Mouse (Mus musculus) forebrain, embryonic 12.5 days (tissue): Measurements from ENCODE around the gene 4930402F06Rik. TPM values are rescaled to one million over a fixed set of nuclear protein-coding genes. Genes with fewer than 3 reads are reported as not detected.

ENCODE experiments used
- ATAC-seq: fragments of 200-750 bp; cut with Nextera tagmentation; 2 replicates; pipeline ENCODE4 v1.8.0; 2017; ENCODE audit warnings: moderate TSS enrichment; ENCODE audit not compliant: low FRiP score
- H3K27ac ChIP-seq: fragments of 300-500 bp; sonication (generic); 2 replicates; pipeline ENCODE4 v1.5.1; 2016; ENCODE audit warnings: mild to moderate bottlenecking
- H3K27me3 ChIP-seq: fragments of 300-500 bp; sonication (generic); 2 replicates; pipeline ENCODE4 v1.6.1; 2016; ENCODE audit warnings: mild to moderate bottlenecking
- H3K36me3 ChIP-seq: fragments of 300-500 bp; sonication (generic); replicated peaks from 2 replicates; pipeline ENCODE4 v1.6.1; 2016; ENCODE audit warnings: mild to moderate bottlenecking
- H3K4me1 ChIP-seq: fragments of 300-500 bp; sonication (generic); 2 replicates; pipeline ENCODE4 v1.6.1; 2016
- H3K4me2 ChIP-seq: fragments of 300-500 bp; sonication (generic); 2 replicates; pipeline ENCODE4 v1.6.1; 2016; ENCODE audit warnings: mild to moderate bottlenecking, moderate library complexity
- H3K4me3 ChIP-seq: fragments of 300-500 bp; sonication (generic); replicated peaks from 2 replicates; pipeline ENCODE4 v1.5.1; 2016; ENCODE audit warnings: mild to moderate bottlenecking
- H3K9ac ChIP-seq: fragments of 300-500 bp; sonication (generic); 2 replicates; pipeline ENCODE4 v1.6.1; 2016; ENCODE audit warnings: mild to moderate bottlenecking
- H3K9me3 ChIP-seq: fragments of 300-500 bp; sonication (generic); 2 replicates; pipeline ENCODE4 v1.6.1; 2016
- WGBS: fragments of 180-500 bp; shearing (Covaris S2); methylation state at CpG from one replicate; pipeline ENCODE4 v1.1.7; 2016; 5-methylcytosine and 5-hydroxymethylcytosine counted together
- polyA plus RNA-seq: library from polyadenylated mRNA; unstranded; fragments of >200 nt; fragmentation: Nextera tagmentation; extraction: Ambion mirVana; gene quantifications from 2 replicates; pipeline ENCODE4 v1.2.1, GENCODE M21; 2016

Gene 4930402F06Rik
- not detected in 2 replicates for polyA plus RNA-seq

DNA sequence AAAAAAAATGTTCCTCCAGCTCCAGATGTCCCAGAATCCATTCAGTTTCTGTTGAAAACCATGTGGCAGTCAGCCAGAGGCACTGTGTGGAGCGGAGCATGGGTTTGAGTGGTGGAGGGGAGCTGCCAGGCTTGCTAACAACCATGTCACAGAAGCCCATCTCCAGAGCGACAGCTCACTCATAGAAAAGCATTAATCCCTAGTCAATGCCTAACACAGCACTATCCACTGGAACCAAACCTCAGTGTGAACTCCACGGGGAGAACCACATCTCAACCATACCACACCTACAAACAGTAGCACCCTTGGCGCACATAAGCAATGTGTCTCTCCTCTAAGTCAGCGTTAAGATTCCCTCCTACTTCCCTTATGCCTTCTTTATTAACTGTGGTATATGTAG, at the start of gene 4930402F06Rik:
Gene 4930402F06Rik (minus strand): TSS at position 80 of the 400 bp plus-strand sequence.
- Histone ChIP-seq H3K27me3 (no peaks in the 10 kb centered on the region), H3K27ac (no peak within 1 kb of the TSS), H3K36me3 (no peaks in the 10 kb centered on the region), H3K4me1 (no peaks in the 10 kb centered on the region), H3K9ac (no peak within 1 kb of the TSS), H3K4me3 (no peak within 1 kb of the TSS), H3K4me2 (no peak within 1 kb of the TSS), H3K9me3 (no peaks in the 10 kb centered on the region)
- WGBS = 67% methylated on average over 5 of the region's 5 CpGs
- no peak for ATAC-seq

DNA sequence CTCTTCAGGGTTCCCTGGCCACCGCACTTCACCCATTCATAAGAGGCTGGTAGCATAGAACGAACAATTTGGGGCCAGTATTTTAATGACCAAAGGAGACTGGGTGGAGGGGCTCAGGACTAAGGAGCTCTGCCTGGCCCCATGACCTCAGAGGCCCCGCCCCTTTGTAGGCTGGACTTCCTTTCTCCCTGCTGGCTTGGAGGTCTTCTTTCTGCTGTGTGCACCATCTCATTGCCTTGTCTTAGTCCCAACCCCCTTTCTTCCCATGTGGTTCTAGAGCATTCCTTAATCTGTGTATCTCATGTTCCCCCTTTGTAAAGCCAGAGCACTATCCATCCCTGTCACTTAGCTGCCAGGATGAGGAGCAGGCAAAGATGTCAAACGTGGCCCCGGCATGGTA, 49.3 kb upstream of the 4930402F06Rik start:
- Histone ChIP-seq H3K9ac (no peak overlapping the region), H3K27ac (no peak overlapping the region), H3K4me1 (peaks cover 6% of the 10 kb centered on the region), H3K4me2 (no peak overlapping the region), H3K9me3 (no peaks in the 10 kb centered on the region), H3K4me3 (no peak overlapping the region), H3K36me3 (no peaks in the 10 kb centered on the region), H3K27me3 (no peaks in the 10 kb centered on the region)
- WGBS = 81% methylated on average over 5 of the region's 5 CpGs
- ATAC-seq = no peak

DNA sequence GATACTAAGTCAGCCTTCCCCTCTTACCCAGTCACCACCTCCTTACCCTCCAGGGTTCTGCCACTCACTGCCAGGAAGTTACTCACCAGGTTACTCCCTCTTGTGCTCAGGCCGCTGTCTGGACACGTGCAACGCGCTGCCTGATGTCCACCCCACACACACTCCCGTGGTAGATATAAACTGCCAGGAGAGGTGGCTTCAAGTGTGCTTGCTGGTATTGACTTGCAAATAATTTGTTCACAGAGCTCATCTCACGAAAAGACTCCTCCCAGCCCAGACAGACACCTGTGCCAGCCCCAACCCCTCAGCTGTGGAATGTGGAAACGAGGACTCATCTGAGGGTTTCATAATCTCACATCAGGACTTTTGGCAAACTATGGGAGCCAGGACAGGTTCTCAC, 48.6 kb upstream of the 4930402F06Rik start:
- H3K4me2 ChIP-seq = no peak overlapping the region
- ATAC-seq = no peak
- 88% methylated on average over 7 of the region's 7 CpGs for WGBS

DNA sequence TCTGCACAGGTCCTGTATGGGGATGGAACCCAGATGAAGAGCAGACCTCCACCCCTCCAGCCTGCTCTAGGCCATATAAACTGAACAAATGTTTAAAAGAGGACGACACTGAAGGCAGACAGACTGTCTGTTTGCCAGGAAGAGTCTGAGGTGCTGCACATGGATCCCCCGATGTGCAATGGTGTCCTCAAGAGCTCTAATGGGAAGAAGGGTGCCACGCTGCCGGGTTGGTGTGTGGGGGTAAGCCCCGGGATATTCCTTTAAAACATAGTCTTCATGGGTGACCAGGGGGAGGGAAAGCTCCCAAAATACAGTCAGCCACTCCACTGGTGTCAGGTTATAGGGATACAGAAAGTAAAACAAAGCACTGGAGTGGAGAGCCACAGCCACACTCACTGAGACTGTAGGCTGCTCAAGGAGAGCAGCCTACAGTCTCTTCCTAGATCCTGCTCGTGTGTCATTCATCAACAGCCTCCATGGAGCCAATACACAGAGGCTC, 47.8 kb upstream of the 4930402F06Rik start:
- Histone ChIP-seq H3K4me2 (no peak overlapping the region), H3K4me1 (peaks cover 6% of the 10 kb centered on the region), H3K36me3 (no peaks in the 10 kb centered on the region), H3K27me3 (no peaks in the 10 kb centered on the region), H3K27ac (no peak overlapping the region), H3K9ac (no peak overlapping the region), H3K4me3 (no peak overlapping the region), H3K9me3 (no peaks in the 10 kb centered on the region)
- no peak for ATAC-seq
- WGBS = 80% methylated on average over 6 of the region's 6 CpGs

More for the DNA sequence above, 48.6 kb upstream of the 4930402F06Rik start:
- peaks cover 6% of the 10 kb centered on the region for H3K4me1 ChIP-seq
- H3K9ac ChIP-seq = no peak overlapping the region
- H3K36me3 ChIP-seq = no peaks in the 10 kb centered on the region
- no peaks in the 10 kb centered on the region for H3K27me3 ChIP-seq
- H3K27ac ChIP-seq = no peak overlapping the region
- no peaks in the 10 kb centered on the region for H3K9me3 ChIP-seq
- H3K4me3 ChIP-seq = no peak overlapping the region

DNA sequence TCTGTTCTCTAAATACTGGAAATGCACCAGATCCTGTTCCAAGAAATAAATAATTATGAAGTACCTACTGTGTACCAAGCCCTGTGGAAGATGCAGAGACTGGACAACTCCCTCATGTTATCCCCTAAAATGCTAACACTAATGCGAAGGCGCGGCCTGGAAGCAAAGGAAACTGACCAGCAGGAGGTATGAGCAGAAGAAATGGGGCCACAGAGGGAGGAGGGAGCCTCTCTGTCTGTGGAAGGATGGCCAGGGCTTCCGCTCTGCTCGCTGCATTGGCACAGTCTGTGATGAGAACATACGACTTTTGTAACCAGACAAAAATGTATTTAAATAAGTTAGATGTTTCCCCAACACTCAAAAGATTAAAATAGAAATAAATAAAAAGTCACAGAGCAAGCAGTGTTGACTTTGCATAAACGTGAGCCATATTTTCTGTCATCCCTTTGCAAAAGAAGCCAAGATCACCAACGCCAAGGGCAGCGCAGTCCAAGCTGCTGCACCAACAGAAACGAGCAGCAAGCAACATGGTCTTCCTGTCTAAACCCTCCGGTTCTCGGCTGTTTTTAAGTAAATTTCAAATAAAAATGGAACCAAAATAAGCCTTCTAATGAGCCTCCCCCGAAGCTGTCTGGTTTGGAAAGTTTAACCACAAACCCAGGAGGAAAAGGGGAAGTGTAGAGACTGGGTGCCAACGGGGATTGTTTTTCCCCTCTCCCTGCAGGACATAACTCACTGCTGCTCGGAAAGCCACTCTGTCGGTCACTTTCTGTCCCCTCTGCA, 47.2 kb upstream of the 4930402F06Rik start:
- H3K9me3 ChIP-seq = no peaks in the 10 kb centered on the region
- H3K36me3 ChIP-seq = no peaks in the 10 kb centered on the region
- H3K4me1 ChIP-seq = peaks cover 6% of the 10 kb centered on the region
- H3K27me3 ChIP-seq = no peaks in the 10 kb centered on the region
- no peak overlapping the region for H3K4me3 ChIP-seq
- ATAC-seq = no peak
- no peak overlapping the region for H3K27ac ChIP-seq
- 75% methylated on average over 16 of the region's 16 CpGs for WGBS
- no peak overlapping the region for H3K9ac ChIP-seq
- no peak overlapping the region for H3K4me2 ChIP-seq

DNA sequence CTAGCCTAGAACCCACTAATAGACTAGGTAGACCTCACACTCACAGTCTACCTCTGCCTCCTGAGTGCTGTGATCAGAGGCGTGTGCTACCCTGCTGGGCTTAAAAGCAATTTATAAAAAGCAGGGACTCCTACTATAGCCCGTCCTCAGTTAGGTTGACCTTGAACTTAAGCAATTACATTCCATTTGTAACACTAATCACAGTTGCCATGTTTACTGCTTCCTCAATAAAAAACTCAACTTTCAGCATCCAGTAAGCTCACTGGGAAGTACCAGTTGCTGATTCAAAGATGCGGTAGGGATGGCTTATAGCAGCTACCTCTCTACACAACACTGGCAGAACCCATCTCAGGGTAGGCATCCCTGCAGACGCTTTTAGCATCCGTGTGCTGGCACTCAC, 46.4 kb upstream of the 4930402F06Rik start:
- no peak overlapping the region for H3K4me3 ChIP-seq
- H3K36me3 ChIP-seq = no peaks in the 10 kb centered on the region
- H3K9ac ChIP-seq = no peak overlapping the region
- no peaks in the 10 kb centered on the region for H3K27me3 ChIP-seq
- no peaks in the 10 kb centered on the region for H3K9me3 ChIP-seq
- ATAC-seq = no peak
- WGBS = 79% methylated on average over 5 of the region's 5 CpGs
- peaks cover 2% of the 10 kb centered on the region for H3K4me1 ChIP-seq
- no peak overlapping the region for H3K4me2 ChIP-seq
- no peak overlapping the region for H3K27ac ChIP-seq

DNA sequence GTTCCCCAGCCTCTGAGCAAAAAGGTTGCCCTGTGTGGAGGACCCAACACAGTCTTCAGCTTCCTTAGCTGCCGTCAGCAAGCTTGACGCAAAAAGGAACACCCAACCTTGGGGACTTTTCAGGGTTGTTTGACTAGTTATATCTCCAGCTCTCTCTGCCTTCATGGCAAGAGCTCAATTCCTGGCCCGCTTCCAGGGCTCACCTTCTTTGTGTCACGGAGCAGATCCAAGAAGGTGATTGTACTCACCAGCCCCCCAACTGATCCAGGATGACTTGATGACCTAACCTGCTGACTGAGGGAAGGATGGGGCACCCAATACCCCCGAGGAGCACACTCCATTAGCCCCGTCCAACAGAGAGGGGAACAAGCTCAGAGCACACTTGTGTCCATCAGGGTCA, 45.1 kb upstream of the 4930402F06Rik start:
- H3K27me3 ChIP-seq = no peaks in the 10 kb centered on the region
- 89% methylated on average over 6 of the region's 6 CpGs for WGBS
- no peak overlapping the region for H3K4me3 ChIP-seq
- H3K4me2 ChIP-seq = no peak overlapping the region
- no peaks in the 10 kb centered on the region for H3K9me3 ChIP-seq
- ATAC-seq = no peak
- H3K27ac ChIP-seq = no peak overlapping the region
- H3K4me1 ChIP-seq = no peaks in the 10 kb centered on the region; the same call in 1 of the 2 replicates
- no peak overlapping the region for H3K9ac ChIP-seq
- H3K36me3 ChIP-seq = no peaks in the 10 kb centered on the region

DNA sequence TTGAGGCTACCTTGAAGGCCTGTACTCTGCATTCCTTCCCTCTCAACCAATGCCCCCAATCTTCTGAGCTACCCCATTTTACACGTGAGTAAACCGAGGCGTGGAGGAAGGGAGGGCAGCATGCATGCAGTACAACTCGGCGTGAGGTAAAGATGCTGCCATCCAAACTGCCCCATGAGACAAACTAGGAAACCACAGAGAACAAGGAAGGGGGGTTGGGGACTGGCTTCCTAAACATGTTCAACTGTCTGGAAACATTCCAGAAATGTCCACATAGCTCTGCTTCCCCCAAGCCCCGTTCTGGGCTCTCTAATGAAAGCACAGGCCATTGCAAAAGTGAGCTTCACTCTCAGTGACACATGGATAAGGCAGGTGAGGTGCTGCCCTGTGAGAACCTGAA, 44.4 kb upstream of the 4930402F06Rik start:
- H3K9ac ChIP-seq = no peak overlapping the region
- H3K4me1 ChIP-seq = no peaks in the 10 kb centered on the region; the same call in 1 of the 2 replicates
- H3K4me3 ChIP-seq = no peak overlapping the region
- WGBS = 85% methylated on average over 6 of the region's 6 CpGs
- H3K9me3 ChIP-seq = no peaks in the 10 kb centered on the region
- no peak overlapping the region for H3K27ac ChIP-seq
- H3K27me3 ChIP-seq = no peaks in the 10 kb centered on the region
- ATAC-seq = no peak
- no peaks in the 10 kb centered on the region for H3K36me3 ChIP-seq
- no peak overlapping the region for H3K4me2 ChIP-seq

DNA sequence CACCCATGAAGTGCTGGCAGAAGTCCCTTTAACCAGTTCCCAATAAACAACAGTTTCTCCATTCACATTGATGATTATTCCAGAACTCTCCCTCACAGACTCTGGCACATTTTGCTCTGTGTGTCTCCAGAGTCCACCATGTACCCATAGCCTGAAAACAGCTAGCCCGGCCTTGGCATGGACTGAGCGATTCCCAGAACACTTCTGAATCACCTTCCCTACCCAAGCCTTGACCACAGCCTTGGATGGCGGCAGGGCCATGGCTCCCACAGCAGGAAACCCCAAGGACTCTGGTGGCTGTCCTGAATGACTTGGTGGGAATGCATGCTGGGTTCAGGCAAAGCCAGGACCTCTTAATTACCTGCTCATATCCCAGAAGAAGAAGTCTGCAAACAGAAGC, 43.5 kb upstream of the 4930402F06Rik start:
- Histone ChIP-seq H3K4me3 (no peak overlapping the region), H3K27ac (no peak overlapping the region), H3K4me2 (no peak overlapping the region), H3K9me3 (no peaks in the 10 kb centered on the region), H3K36me3 (no peaks in the 10 kb centered on the region), H3K9ac (no peak overlapping the region), H3K4me1 (no peaks in the 10 kb centered on the region; the same call in 1 of the 2 replicates), H3K27me3 (no peaks in the 10 kb centered on the region)
- 87% methylated on average over 3 of the region's 3 CpGs for WGBS
- ATAC-seq = no peak

DNA sequence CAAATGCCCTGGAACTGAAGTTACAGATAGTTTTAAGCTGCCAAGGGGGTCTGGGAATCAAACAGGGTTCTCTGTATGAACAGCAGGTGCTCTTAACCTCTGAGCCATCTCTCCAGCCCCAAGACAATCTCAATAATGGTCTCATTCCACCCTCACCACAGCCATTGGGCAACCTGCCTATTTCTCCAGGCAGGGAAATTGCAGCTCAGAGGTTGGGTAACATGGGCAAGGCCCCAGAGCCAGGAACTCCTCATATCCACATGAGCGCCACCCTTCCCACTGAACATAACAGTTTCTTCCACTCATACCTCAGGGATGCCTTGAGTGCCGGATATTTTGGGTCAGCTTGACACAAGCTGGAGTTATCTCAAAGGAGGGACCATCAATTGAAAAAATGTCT, 40.8 kb upstream of the 4930402F06Rik start:
- H3K9ac ChIP-seq = no peak overlapping the region
- H3K27ac ChIP-seq = no peak overlapping the region
- no peak for ATAC-seq
- no peak overlapping the region for H3K4me3 ChIP-seq
- no peaks in the 10 kb centered on the region for H3K36me3 ChIP-seq
- no peaks in the 10 kb centered on the region for H3K4me1 ChIP-seq
- H3K27me3 ChIP-seq = no peaks in the 10 kb centered on the region
- no peaks in the 10 kb centered on the region for H3K9me3 ChIP-seq
- no peak overlapping the region for H3K4me2 ChIP-seq
- WGBS = 90% methylated on average over 2 of the region's 2 CpGs

DNA sequence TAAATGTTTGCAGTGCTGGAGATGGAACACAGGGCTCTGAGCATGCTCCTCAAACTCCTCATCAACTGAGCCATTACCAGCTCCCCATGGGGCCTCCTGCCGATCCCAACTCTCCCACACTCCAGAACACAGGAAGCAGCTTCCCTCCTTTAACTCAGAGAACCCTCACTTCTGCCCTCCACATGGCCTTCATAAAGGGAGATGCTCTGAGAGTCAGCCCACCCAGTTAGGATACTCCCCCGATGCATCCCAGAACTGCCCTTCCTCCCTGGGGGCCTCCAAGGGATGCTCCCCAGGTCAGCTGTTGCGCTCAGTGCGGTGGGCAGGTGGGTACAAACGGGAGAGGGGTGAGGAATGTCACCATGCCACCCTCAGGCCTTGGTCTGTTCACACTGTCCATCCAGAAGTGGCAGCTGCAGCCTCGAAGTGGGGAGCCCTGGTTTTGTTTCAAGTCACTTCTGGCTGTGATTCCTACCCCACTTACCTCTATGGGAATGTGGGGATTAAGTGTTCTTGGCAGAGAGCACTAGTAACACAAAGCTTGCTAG, 37.7 kb upstream of the 4930402F06Rik start:
- H3K27me3 ChIP-seq = no peaks in the 10 kb centered on the region
- H3K9me3 ChIP-seq = no peaks in the 10 kb centered on the region
- H3K36me3 ChIP-seq = no peaks in the 10 kb centered on the region
- no peak overlapping the region for H3K4me2 ChIP-seq
- no peak for ATAC-seq
- H3K27ac ChIP-seq = no peak overlapping the region
- H3K4me1 ChIP-seq = no peaks in the 10 kb centered on the region
- 85% methylated on average over 6 of the region's 6 CpGs for WGBS
- no peak overlapping the region for H3K9ac ChIP-seq
- H3K4me3 ChIP-seq = no peak overlapping the region

DNA sequence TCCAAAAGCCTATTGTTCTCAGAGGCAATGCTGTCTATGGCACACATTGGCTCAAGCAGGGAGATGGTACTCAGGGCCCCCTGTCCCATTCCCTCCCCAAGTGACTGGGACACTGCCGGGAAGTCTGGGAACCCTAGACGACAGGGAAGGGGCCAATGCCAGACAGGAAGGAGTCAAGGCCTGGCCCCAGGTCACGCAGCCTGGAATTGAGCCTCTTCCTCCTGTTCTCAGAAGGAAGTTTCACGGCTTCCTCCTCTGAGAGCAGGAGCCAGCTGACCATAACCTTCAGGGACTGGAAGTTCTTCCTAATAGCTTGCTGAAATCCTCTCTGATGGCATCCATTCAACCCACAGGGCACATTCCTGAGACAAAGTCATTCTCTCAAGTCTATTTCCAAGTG, 36.5 kb upstream of the 4930402F06Rik start:
- ATAC-seq = no peak
- no peak overlapping the region for H3K9ac ChIP-seq
- 87% methylated on average over 4 of the region's 4 CpGs for WGBS

DNA sequence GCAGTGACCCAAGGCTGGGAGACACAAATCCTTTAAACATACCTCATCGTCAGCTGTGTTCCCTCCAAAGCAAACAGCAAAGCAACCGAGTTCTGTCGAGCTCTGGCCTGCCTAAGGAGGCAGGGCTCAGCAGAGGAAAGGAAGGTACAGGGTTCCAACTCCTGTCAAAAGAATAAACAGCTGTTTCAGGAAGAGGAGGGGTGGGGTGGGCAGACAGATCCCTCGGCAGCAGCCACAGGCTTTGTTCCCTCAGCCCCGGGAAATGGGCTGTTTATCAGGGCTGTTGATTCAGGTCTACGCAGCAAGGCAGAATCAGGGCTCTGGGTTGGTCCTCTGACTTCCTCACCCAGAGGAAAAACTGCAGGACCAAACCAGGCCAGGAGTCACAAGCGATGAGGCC, 35.5 kb upstream of the 4930402F06Rik start:
- 52% methylated on average over 7 of the region's 7 CpGs for WGBS

More for the DNA sequence above, 36.5 kb upstream of the 4930402F06Rik start:
- H3K27me3 ChIP-seq = no peaks in the 10 kb centered on the region
- no peaks in the 10 kb centered on the region for H3K4me1 ChIP-seq
- H3K27ac ChIP-seq = no peak overlapping the region
- H3K36me3 ChIP-seq = no peaks in the 10 kb centered on the region
- H3K9me3 ChIP-seq = no peaks in the 10 kb centered on the region
- H3K4me2 ChIP-seq = no peak overlapping the region
- no peak overlapping the region for H3K4me3 ChIP-seq

More for the DNA sequence above, 35.5 kb upstream of the 4930402F06Rik start:
- no peak overlapping the region for H3K27ac ChIP-seq
- no peak for ATAC-seq
- H3K36me3 ChIP-seq = no peaks in the 10 kb centered on the region
- no peak overlapping the region for H3K9ac ChIP-seq
- no peaks in the 10 kb centered on the region for H3K4me1 ChIP-seq
- H3K4me3 ChIP-seq = no peak overlapping the region
- no peak overlapping the region for H3K4me2 ChIP-seq
- no peaks in the 10 kb centered on the region for H3K27me3 ChIP-seq
- H3K9me3 ChIP-seq = no peaks in the 10 kb centered on the region
